Mouse (Mus musculus) kidney, postnatal 36 days (tissue): ENCODE measurements at regions not wholly inside any gene's neighbourhood (a gene's known extent, or its start where the extent isn't known, plus 50 kb on each side); places are given as distances from the start of the nearest gene placed in this dataset.

ENCODE experiments used
- DNase-seq, 2 experiments: peaks; one replicate each; pipeline ENCODE4 v3.0.0; 2021 to 2022; ENCODE audit warnings: mixed read lengths in 2 of 2

- peak; percentile 9 to 26 for DNase-seq
These were observed 73.5 kb downstream of the Tmem114 start for GRCm38 (mm10) chr16:8351424-8351823.

GRCm38 (mm10) chr16:8349148-8349547, 75.8 kb downstream of the Tmem114 start:
- DNase-seq: no peak

GRCm38 (mm10) chr16:8348645-8349044, 76.3 kb downstream of the Tmem114 start:
- DNase-seq: peak in 1 of 2 experiments; percentile 5

- DNase-seq: no peak
These were observed 79.7 kb downstream of the Tmem114 start for GRCm38 (mm10) chr16:8345216-8345615.

- DNase-seq: peak in 1 of 2 experiments; percentile 6
These were observed 91.7 kb downstream of the Tmem114 start for GRCm38 (mm10) chr16:8333081-8333710.

GRCm38 (mm10) chr16:8311996-8312395, 112.9 kb downstream of the Tmem114 start:
- DNase-seq: no peak

GRCm38 (mm10) chr16:8306389-8306788, 118.5 kb downstream of the Tmem114 start:
- no peak for DNase-seq
